Mouse (Mus musculus): Measurements from ENCODE around the gene Tbl1x.

Gene Tbl1x

GRCm38 (mm10) chrX:77608947-77609703 lies 98.3 kb downstream of the Tbl1x start:
- no peak for DNase-seq (ENCODE audit: low read depth, low spot score)

GRCm38 (mm10) chrX:77611938-77612337 lies 101.1 kb downstream of the Tbl1x start:
- DNase-seq (ENCODE audit: low read depth, low spot score), result no peak

- DNase-seq (ENCODE audit: low read depth, low spot score), result no peak
These were observed 102.2 kb downstream of the Tbl1x start for GRCm38 (mm10) chrX:77613041-77613440.

GRCm38 (mm10) chrX:77615735-77616293 lies 105.0 kb downstream of the Tbl1x start:
- no peak for DNase-seq (ENCODE audit: low read depth, low spot score)

- no peak for DNase-seq (ENCODE audit: low read depth, low spot score)
These were observed 106.7 kb downstream of the Tbl1x start for GRCm38 (mm10) chrX:77617368-77618144.

GRCm38 (mm10) chrX:77630439-77630838 lies 119.6 kb downstream of the Tbl1x start:
- DNase-seq (ENCODE audit: low read depth, low spot score), result no peak

- no peak for DNase-seq (ENCODE audit: low read depth, low spot score)
These were observed 125.7 kb downstream of the Tbl1x start for GRCm38 (mm10) chrX:77636499-77636898.

GRCm38 (mm10) chrX:77638076-77638475 lies 127.3 kb downstream of the Tbl1x start:
- peak; percentile 53 for DNase-seq (ENCODE audit: low read depth, low spot score)

GRCm38 (mm10) chrX:77640301-77640700 lies 129.5 kb downstream of the Tbl1x start:
- DNase-seq (ENCODE audit: low read depth, low spot score), result peak; percentile 53

GRCm38 (mm10) chrX:77646164-77646563 lies 135.4 kb downstream of the Tbl1x start:
- no peak for DNase-seq (ENCODE audit: low read depth, low spot score)

GRCm38 (mm10) chrX:77650246-77650645 lies 139.4 kb downstream of the Tbl1x start:
- no peak for DNase-seq (ENCODE audit: low read depth, low spot score)

GRCm38 (mm10) chrX:77662030-77662429 lies 151.2 kb downstream of the Tbl1x start:
- no peak for DNase-seq (ENCODE audit: low read depth, low spot score)

- no peak for DNase-seq (ENCODE audit: low read depth, low spot score)
These were observed 152.5 kb downstream of the Tbl1x start for GRCm38 (mm10) chrX:77663276-77663675.

- DNase-seq (ENCODE audit: low read depth, low spot score), result no peak
These were observed 154.2 kb downstream of the Tbl1x start for GRCm38 (mm10) chrX:77665030-77665429.

GRCm38 (mm10) chrX:77666911-77667310 lies 156.1 kb downstream of the Tbl1x start:
- DNase-seq (ENCODE audit: low read depth, low spot score), result no peak

GRCm38 (mm10) chrX:77667441-77667840 lies 156.6 kb downstream of the Tbl1x start:
- no peak for DNase-seq (ENCODE audit: low read depth, low spot score)

- DNase-seq (ENCODE audit: low read depth, low spot score), result no peak
These were observed 159.2 kb downstream of the Tbl1x start for GRCm38 (mm10) chrX:77669779-77670550.

Data from CD4-positive helper T cell, adult 2 months (primary cell).